Mouse (Mus musculus) intestine, embryonic 15.5 days (tissue): ENCODE data around the gene Themis. TPM values are rescaled to one million over a fixed set of nuclear protein-coding genes. Genes with fewer than 3 reads are reported as not detected.

ENCODE experiments used
- ATAC-seq: fragments of 200-750 bp; cut with Nextera tagmentation; 2 replicates; pipeline ENCODE4 v1.8.0; 2017; ENCODE audit warnings: moderate TSS enrichment, moderate library complexity
- H3K27ac ChIP-seq: fragments of 300-500 bp; sonication (generic); 2 replicates; pipeline ENCODE4 v1.5.1; 2015; ENCODE audit warnings: mild to moderate bottlenecking, inconsistent platforms
- H3K27me3 ChIP-seq: fragments of 300-500 bp; sonication (generic); replicated peaks from 2 replicates; pipeline ENCODE4 v1.6.1; 2015; ENCODE audit warnings: inconsistent platforms
- H3K36me3 ChIP-seq: fragments of 300-500 bp; sonication (generic); 2 replicates; pipeline ENCODE4 v1.6.1; 2015; ENCODE audit warnings: inconsistent platforms
- H3K4me1 ChIP-seq: fragments of 300-500 bp; sonication (generic); replicated peaks from 2 replicates; pipeline ENCODE4 v1.6.1; 2015; ENCODE audit warnings: inconsistent platforms
- H3K4me2 ChIP-seq: fragments of 300-500 bp; sonication (generic); replicated peaks from 2 replicates; pipeline ENCODE4 v1.6.1; 2015; ENCODE audit warnings: mild to moderate bottlenecking, inconsistent platforms
- H3K4me3 ChIP-seq: fragments of 300-500 bp; sonication (generic); replicated peaks from 2 replicates; pipeline ENCODE4 v1.5.1; 2015; ENCODE audit warnings: inconsistent platforms
- H3K9ac ChIP-seq: fragments of 300-500 bp; sonication (generic); 2 replicates; pipeline ENCODE4 v1.6.1; 2015; ENCODE audit warnings: inconsistent platforms
- H3K9me3 ChIP-seq: fragments of 300-500 bp; sonication (generic); 2 replicates; pipeline ENCODE4 v1.6.1; 2016; ENCODE audit warnings: inconsistent platforms
- WGBS: fragments of 180-500 bp; shearing (Covaris S2); methylation state at CpG from one replicate; pipeline ENCODE4 v1.1.7; 2015; 5-methylcytosine and 5-hydroxymethylcytosine counted together
- polyA plus RNA-seq: library from polyadenylated mRNA; unstranded; fragments of >200 nt; fragmentation: Nextera tagmentation; extraction: Ambion mirVana; gene quantifications from 2 replicates; pipeline ENCODE4 v1.2.1, GENCODE M21; 2015

The Themis gene
- polyA plus RNA-seq, 1 experiment from 2014 or later: 0.08 TPM

- Histone ChIP-seq H3K9me3 (no peaks in the 10 kb centered on the region), H3K36me3 (no peaks in the 10 kb centered on the region), H3K4me1 (no peaks in the 10 kb centered on the region), H3K4me2 (no peak overlapping the region), H3K27ac (no peak overlapping the region), H3K27me3 (no peaks in the 10 kb centered on the region), H3K4me3 (no peak overlapping the region), H3K9ac (no peak overlapping the region)
- no peak for ATAC-seq
Measured at GRCm38 (mm10) chr10:28812571-28812936, 144.4 kb downstream of the Themis start.

GRCm38 (mm10) chr10:28816160-28816559, 148.0 kb downstream of the Themis start:
- Histone ChIP-seq H3K27me3 (no peaks in the 10 kb centered on the region), H3K4me3 (no peak overlapping the region), H3K9ac (no peak overlapping the region), H3K4me1 (no peaks in the 10 kb centered on the region), H3K36me3 (no peaks in the 10 kb centered on the region), H3K9me3 (no peaks in the 10 kb centered on the region), H3K4me2 (no peak overlapping the region), H3K27ac (no peak overlapping the region)
- WGBS: 72% methylated on average over 4 of the region's 4 CpGs
- ATAC-seq: no peak

GRCm38 (mm10) chr10:28822320-28822719, 154.2 kb downstream of the Themis start:
- no peaks in the 10 kb centered on the region for H3K27me3 ChIP-seq

GRCm38 (mm10) chr10:28842605-28843004, 174.4 kb downstream of the Themis start:
- Histone ChIP-seq H3K4me1 (no peaks in the 10 kb centered on the region), H3K27me3 (no peaks in the 10 kb centered on the region), H3K27ac (no peak overlapping the region), H3K4me2 (no peak overlapping the region), H3K36me3 (no peaks in the 10 kb centered on the region), H3K9me3 (no peaks in the 10 kb centered on the region), H3K9ac (no peak overlapping the region), H3K4me3 (no peak overlapping the region)
- ATAC-seq: no peak
- WGBS: 73% methylated on average over 2 of the region's 2 CpGs

More at GRCm38 (mm10) chr10:28822320-28822719, 154.2 kb downstream of the Themis start:
- no peaks in the 10 kb centered on the region for H3K36me3 ChIP-seq
- no peak overlapping the region for H3K4me2 ChIP-seq
- no peak for ATAC-seq
- H3K4me3 ChIP-seq: no peak overlapping the region
- no peak overlapping the region for H3K9ac ChIP-seq
- no peaks in the 10 kb centered on the region for H3K4me1 ChIP-seq
- WGBS: 69% methylated on average over 3 of the region's 3 CpGs
- H3K9me3 ChIP-seq: no peaks in the 10 kb centered on the region
- no peak overlapping the region for H3K27ac ChIP-seq

- Histone ChIP-seq H3K36me3 (no peaks in the 10 kb centered on the region), H3K9me3 (no peaks in the 10 kb centered on the region), H3K27me3 (no peaks in the 10 kb centered on the region), H3K4me1 (no peaks in the 10 kb centered on the region), H3K27ac (no peak overlapping the region), H3K4me2 (no peak overlapping the region), H3K4me3 (no peak overlapping the region), H3K9ac (no peak overlapping the region)
- no peak for ATAC-seq
- 33% methylated on average over 7 of the region's 7 CpGs for WGBS
Measured at GRCm38 (mm10) chr10:28843755-28844717, 175.9 kb downstream of the Themis start.

- Histone ChIP-seq H3K4me1 (no peaks in the 10 kb centered on the region), H3K36me3 (no peaks in the 10 kb centered on the region), H3K27me3 (no peaks in the 10 kb centered on the region), H3K9ac (no peak overlapping the region), H3K9me3 (no peaks in the 10 kb centered on the region), H3K4me3 (no peak overlapping the region), H3K4me2 (no peak overlapping the region), H3K27ac (no peak overlapping the region)
- WGBS: 84% methylated on average over 2 of the region's 2 CpGs
- ATAC-seq: no peak
Measured at GRCm38 (mm10) chr10:28856154-28856553, 188.0 kb downstream of the Themis start.

- 80% methylated on average over 4 of the region's 4 CpGs for WGBS
- ATAC-seq: no peak
- Histone ChIP-seq H3K9ac (no peak overlapping the region), H3K36me3 (no peaks in the 10 kb centered on the region), H3K9me3 (no peaks in the 10 kb centered on the region), H3K4me2 (no peak overlapping the region), H3K27me3 (no peaks in the 10 kb centered on the region), H3K27ac (no peak overlapping the region), H3K4me3 (no peak overlapping the region), H3K4me1 (no peaks in the 10 kb centered on the region)
Measured at GRCm38 (mm10) chr10:28870580-28871354, 202.6 kb downstream of the Themis start.

- Histone ChIP-seq H3K4me3 (no peak overlapping the region), H3K27me3 (no peaks in the 10 kb centered on the region), H3K4me1 (no peaks in the 10 kb centered on the region), H3K27ac (no peak overlapping the region), H3K9ac (no peak overlapping the region), H3K4me2 (no peak overlapping the region), H3K9me3 (no peaks in the 10 kb centered on the region), H3K36me3 (no peaks in the 10 kb centered on the region)
- 62% methylated on average over 4 of the region's 4 CpGs for WGBS
- no peak for ATAC-seq
Measured at GRCm38 (mm10) chr10:28874605-28875004, 206.4 kb downstream of the Themis start.

GRCm38 (mm10) chr10:28887643-28888042, 219.5 kb downstream of the Themis start:
- Histone ChIP-seq H3K27me3 (no peaks in the 10 kb centered on the region), H3K27ac (no peak overlapping the region), H3K4me1 (no peaks in the 10 kb centered on the region), H3K4me3 (no peak overlapping the region), H3K36me3 (no peaks in the 10 kb centered on the region), H3K9me3 (no peaks in the 10 kb centered on the region), H3K4me2 (no peak overlapping the region), H3K9ac (no peak overlapping the region)
- WGBS: 94% methylated on average over 1 of the region's 1 CpGs
- no peak for ATAC-seq

GRCm38 (mm10) chr10:28890886-28891285, 222.7 kb downstream of the Themis start:
- no peak for ATAC-seq
- Histone ChIP-seq H3K27me3 (no peaks in the 10 kb centered on the region), H3K9me3 (no peaks in the 10 kb centered on the region), H3K4me3 (no peak overlapping the region), H3K4me2 (no peak overlapping the region), H3K36me3 (no peaks in the 10 kb centered on the region), H3K27ac (no peak overlapping the region), H3K9ac (no peak overlapping the region), H3K4me1 (no peaks in the 10 kb centered on the region)
- WGBS: 78% methylated on average over 2 of the region's 2 CpGs

- no peak overlapping the region for H3K4me2 ChIP-seq
- H3K9ac ChIP-seq: no peak overlapping the region
- no peak for ATAC-seq
- H3K9me3 ChIP-seq: no peaks in the 10 kb centered on the region
- no peaks in the 10 kb centered on the region for H3K4me1 ChIP-seq
- 57% methylated on average over 1 of the region's 1 CpGs for WGBS
- H3K4me3 ChIP-seq: no peak overlapping the region
- H3K27me3 ChIP-seq: no peaks in the 10 kb centered on the region
- no peaks in the 10 kb centered on the region for H3K36me3 ChIP-seq
- no peak overlapping the region for H3K27ac ChIP-seq
Measured at GRCm38 (mm10) chr10:28898351-28898750, 230.2 kb downstream of the Themis start.
